Mouse (Mus musculus) megakaryocyte, embryonic 14.5 days (primary cell): ENCODE results near the gene Nt5dc2.

ENCODE experiments used
- FLI1 ChIP-seq: IDR thresholded peaks from 2 replicates; pipeline ENCODE4 v1.6.1; 2012; ENCODE audit warnings: low read length, inconsistent platforms, mixed read lengths
- GATA1 ChIP-seq: IDR thresholded peaks from 3 replicates; pipeline ENCODE4 v1.6.1; 2012; ENCODE audit warnings: mixed read lengths, low read length, inconsistent platforms, borderline replicate concordance

GRCm38 (mm10) chr14:31141011-31141410 lies 10.2 kb downstream of the Nt5dc2 start:
- TF ChIP-seq GATA1 (no peak), FLI1 (no peak)
